ENCODE assay signal across 8 mouse cellular contexts in genomic region chr9:69296418-69296817, GRCm38 (mm10).
DNase-seq lines count a peak whose midpoint lies in the region; ATAC-seq and TF ChIP-seq lines count a peak whose summit lies in the region.
"Had no signal": no experiment of that assay in that cellular context is flagged by ENCODE, and none has a peak within 500 bp of the region (broad histone marks: within the 10 kb centered on the region; RNA-seq: fewer than 3 reads in every experiment).

No protein-coding gene starts in this region.

- no peak overlapping the region for H3K27ac ChIP-seq in kidney, postnatal 0 days
- H3K27ac ChIP-seq: limb, embryonic 12.5 days had no signal

- no peak overlapping the region for H3K4me2 ChIP-seq in kidney, postnatal 0 days (ENCODE audit: low read length)
- H3K4me2 ChIP-seq: limb, embryonic 12.5 days had no signal

- H3K4me1 ChIP-seq in kidney, postnatal 0 days (replicated peaks; ENCODE audit: insufficient read depth, low read length), result peaks cover 9% of the 10 kb centered on the region; the same call in 1 of the 2 replicates

- no peaks in the 10 kb centered on the region for H3K27me3 ChIP-seq in kidney, postnatal 0 days (ENCODE audit: insufficient read depth, low read length)

- H3K9ac ChIP-seq in kidney, postnatal 0 days (ENCODE audit: low read depth, low read length), result no peak overlapping the region
- H3K9ac ChIP-seq: limb, embryonic 12.5 days had no signal

- H3K9me3 ChIP-seq in kidney, postnatal 0 days (replicated peaks; ENCODE audit: low read length), result no peaks in the 10 kb centered on the region
- H3K9me3 ChIP-seq: limb, embryonic 12.5 days had no signal

- TF ChIP-seq CTCF in kidney, postnatal 0 days (IDR thresholded peaks at IDR 0.05; ENCODE audit: low read depth), result peak; percentile 87

- no peak overlapping the region for H3K4me3 ChIP-seq in kidney, postnatal 0 days (replicated peaks; ENCODE audit: low read depth, low read length)
- H3K4me3 ChIP-seq: limb, embryonic 12.5 days had no signal

- peak; percentile 57 for DNase-seq in ovary, postnatal 14 days (ENCODE audit: low spot score)
- DNase-seq in ovary, postnatal 36 days (ENCODE audit: low spot score), result no peak
- peak; percentile 87 for DNase-seq in adipocyte (ENCODE audit: low spot score)
- peak; percentile 80 for DNase-seq in embryo, embryonic 10.5 days (ENCODE audit: low spot score)
- DNase-seq in kidney, postnatal 0 days (ENCODE audit: low spot score), result peak; percentile 85
- DNase-seq in lung, postnatal 10 days, result peak; percentile 88

- 11% methylated on average over 2 of the region's 2 CpGs for WGBS in kidney, postnatal 0 days

- H3K36me3 ChIP-seq in kidney, postnatal 0 days (ENCODE audit: insufficient read depth, low read length), result no peaks in the 10 kb centered on the region
- H3K36me3 ChIP-seq: limb, embryonic 12.5 days had no signal

- ATAC-seq in kidney, postnatal 0 days (replicated peaks; ENCODE audit: low FRiP score, low read depth), result no peak
- no peak for ATAC-seq in megakaryocyte, adult 5-6 weeks (ENCODE audit: poor library complexity, severe bottlenecking)
